Mouse (Mus musculus) megakaryocyte, embryonic 14.5 days (primary cell): ENCODE results near the gene Tmprss5.

Experiments used
- FLI1 ChIP-seq: IDR thresholded peaks from 2 replicates; pipeline ENCODE4 v1.6.1; 2012; ENCODE audit warnings: low read length, inconsistent platforms, mixed read lengths
- GATA1 ChIP-seq: IDR thresholded peaks from 3 replicates; pipeline ENCODE4 v1.6.1; 2012; ENCODE audit warnings: mixed read lengths, low read length, inconsistent platforms, borderline replicate concordance

DNA sequence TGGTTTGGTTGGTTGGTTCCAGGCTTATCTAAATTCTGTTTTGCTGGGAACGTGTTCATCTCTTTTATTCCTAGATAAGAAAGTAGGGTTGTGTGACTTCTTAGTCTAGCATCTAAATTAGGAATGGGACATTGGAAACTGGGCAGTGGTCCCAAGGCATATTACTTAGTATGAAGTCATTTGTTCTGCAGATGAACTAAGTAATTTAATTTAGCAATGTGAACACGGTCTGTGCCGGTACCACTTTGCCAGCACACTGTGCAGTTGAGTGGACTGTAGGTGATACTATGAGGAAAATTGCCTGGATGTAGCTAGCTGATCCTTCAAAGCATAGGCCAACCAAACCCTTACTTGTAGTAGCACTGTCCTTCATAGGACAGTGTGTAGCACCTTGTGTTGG is 4.2 kb upstream of the Tmprss5 start:
- TF ChIP-seq GATA1 (no peak), FLI1 (no peak)
